Mouse (Mus musculus) forebrain, embryonic 15.5 days (tissue): ENCODE measurements around the gene Foxo1. TPM values are rescaled to one million over a fixed set of nuclear protein-coding genes. Genes with fewer than 3 reads are reported as not detected.

Experiments used
- ATAC-seq: fragments of 200-750 bp; cut with Nextera tagmentation; replicated peaks from 2 replicates; pipeline ENCODE4 v1.8.0; 2017; ENCODE audit warnings: mild to moderate bottlenecking, moderate TSS enrichment, moderate library complexity
- H3K27ac ChIP-seq: fragments of 300-500 bp; sonication (generic); replicated peaks from 2 replicates; pipeline ENCODE4 v1.5.1; 2015; ENCODE audit warnings: mild to moderate bottlenecking, inconsistent platforms
- H3K27me3 ChIP-seq: fragments of 300-500 bp; sonication (generic); 2 replicates; pipeline ENCODE4 v1.6.1; 2015; ENCODE audit warnings: inconsistent platforms
- H3K36me3 ChIP-seq: fragments of 300-500 bp; sonication (generic); 2 replicates; pipeline ENCODE4 v1.6.1; 2015; ENCODE audit warnings: mild to moderate bottlenecking, inconsistent platforms
- H3K4me1 ChIP-seq: fragments of 300-500 bp; sonication (generic); 2 replicates; pipeline ENCODE4 v1.6.1; 2015; ENCODE audit warnings: inconsistent platforms
- H3K4me2 ChIP-seq: fragments of 300-500 bp; sonication (generic); replicated peaks from 2 replicates; pipeline ENCODE4 v1.6.1; 2015; ENCODE audit warnings: mild to moderate bottlenecking, inconsistent platforms
- H3K4me3 ChIP-seq: fragments of 300-500 bp; sonication (generic); 2 replicates; pipeline ENCODE4 v1.5.1; 2015; ENCODE audit warnings: mild to moderate bottlenecking, inconsistent platforms
- H3K9ac ChIP-seq: fragments of 300-500 bp; sonication (generic); replicated peaks from 2 replicates; pipeline ENCODE4 v1.6.1; 2015; ENCODE audit warnings: mild to moderate bottlenecking, inconsistent platforms
- H3K9me3 ChIP-seq: fragments of 300-500 bp; sonication (generic); 2 replicates; pipeline ENCODE4 v1.6.1; 2016; ENCODE audit warnings: inconsistent platforms
- WGBS: fragments of 180-500 bp; shearing (Covaris S2); methylation state at CpG from one replicate; pipeline ENCODE4 v1.1.7; 2015; ENCODE audit warnings: mixed read lengths; 5-methylcytosine and 5-hydroxymethylcytosine counted together
- polyA plus RNA-seq: library from polyadenylated mRNA; unstranded; fragments of >200 nt; fragmentation: Nextera tagmentation; extraction: Ambion mirVana; gene quantifications from 2 replicates; pipeline ENCODE4 v1.2.1, GENCODE M21; 2015

Foxo1 gene
- polyA plus RNA-seq, 1 experiment from 2014 or later: 3.8 TPM

DNA sequence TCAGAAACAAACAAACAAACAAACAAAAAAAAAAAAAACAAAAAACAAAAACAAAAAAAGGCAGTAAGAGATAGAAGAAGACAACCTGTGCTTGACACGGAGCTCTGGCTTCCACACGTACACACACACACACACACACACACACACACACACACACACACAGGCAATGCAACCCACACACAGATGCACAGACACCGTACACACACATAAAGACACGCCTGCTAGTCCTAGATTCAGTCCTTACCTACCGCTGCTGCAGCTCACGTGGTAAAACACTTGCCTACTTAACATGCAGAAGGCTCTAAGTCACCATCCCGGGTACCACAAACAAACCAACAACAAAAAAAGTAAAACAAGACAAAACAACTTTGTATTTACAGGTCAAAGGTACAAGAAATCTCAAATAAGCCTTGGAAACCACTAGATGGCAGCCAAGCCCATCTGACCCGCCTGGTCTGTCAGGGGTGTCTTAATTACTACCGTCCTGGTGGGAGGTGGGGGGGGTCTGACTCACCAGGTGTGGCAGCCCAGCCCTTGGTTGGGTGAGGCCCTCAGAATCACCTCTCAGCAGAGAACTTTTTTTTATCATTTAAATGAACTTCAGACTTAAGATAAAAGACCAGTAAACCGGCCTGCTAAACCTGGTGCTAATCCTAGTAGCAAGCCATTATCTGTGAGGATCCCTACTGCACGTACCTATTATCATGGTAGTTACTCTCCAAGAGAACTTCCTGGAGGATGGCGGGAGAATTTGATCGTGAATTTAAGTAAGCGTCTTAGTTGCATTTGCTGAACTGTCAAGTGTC, 14.3 kb upstream of the Foxo1 start:
- H3K4me2 ChIP-seq: no peak overlapping the region
- no peak overlapping the region for H3K27ac ChIP-seq
- WGBS: 18% methylated on average over 14 of the region's 14 CpGs
- H3K36me3 ChIP-seq: no peaks in the 10 kb centered on the region
- ATAC-seq: no peak
- no peak overlapping the region for H3K4me3 ChIP-seq
- H3K9ac ChIP-seq: no peak overlapping the region
- H3K27me3 ChIP-seq: no peaks in the 10 kb centered on the region
- H3K9me3 ChIP-seq: no peaks in the 10 kb centered on the region
- peaks cover 6% of the 10 kb centered on the region for H3K4me1 ChIP-seq

DNA sequence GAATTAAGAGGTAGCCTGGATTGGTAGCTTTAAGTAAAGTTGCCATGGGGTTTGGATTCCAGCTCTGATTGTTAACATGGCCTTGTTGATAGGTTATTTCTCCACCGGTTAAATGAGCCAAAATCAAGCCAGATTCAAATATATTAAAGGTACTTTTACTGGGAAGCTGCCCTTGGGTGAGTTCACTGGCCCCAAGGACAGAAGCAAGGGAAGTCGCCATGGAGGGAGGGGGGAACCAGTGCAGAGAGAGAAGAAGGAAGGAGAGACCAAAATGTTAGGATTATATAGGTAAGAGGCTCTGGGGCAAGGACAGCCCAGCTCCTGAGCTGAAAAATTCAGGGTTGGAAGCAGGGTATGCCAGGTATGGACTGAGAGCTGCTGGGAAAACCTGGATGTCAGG, 13.6 kb upstream of the Foxo1 start:
- Histone ChIP-seq H3K27me3 (no peaks in the 10 kb centered on the region), H3K4me1 (peaks cover 6% of the 10 kb centered on the region), H3K36me3 (no peaks in the 10 kb centered on the region), H3K27ac (no peak overlapping the region), H3K4me3 (no peak overlapping the region), H3K4me2 (no peak overlapping the region), H3K9ac (no peak overlapping the region), H3K9me3 (no peaks in the 10 kb centered on the region)
- ATAC-seq: no peak
- 13% methylated on average over 2 of the region's 2 CpGs for WGBS

DNA sequence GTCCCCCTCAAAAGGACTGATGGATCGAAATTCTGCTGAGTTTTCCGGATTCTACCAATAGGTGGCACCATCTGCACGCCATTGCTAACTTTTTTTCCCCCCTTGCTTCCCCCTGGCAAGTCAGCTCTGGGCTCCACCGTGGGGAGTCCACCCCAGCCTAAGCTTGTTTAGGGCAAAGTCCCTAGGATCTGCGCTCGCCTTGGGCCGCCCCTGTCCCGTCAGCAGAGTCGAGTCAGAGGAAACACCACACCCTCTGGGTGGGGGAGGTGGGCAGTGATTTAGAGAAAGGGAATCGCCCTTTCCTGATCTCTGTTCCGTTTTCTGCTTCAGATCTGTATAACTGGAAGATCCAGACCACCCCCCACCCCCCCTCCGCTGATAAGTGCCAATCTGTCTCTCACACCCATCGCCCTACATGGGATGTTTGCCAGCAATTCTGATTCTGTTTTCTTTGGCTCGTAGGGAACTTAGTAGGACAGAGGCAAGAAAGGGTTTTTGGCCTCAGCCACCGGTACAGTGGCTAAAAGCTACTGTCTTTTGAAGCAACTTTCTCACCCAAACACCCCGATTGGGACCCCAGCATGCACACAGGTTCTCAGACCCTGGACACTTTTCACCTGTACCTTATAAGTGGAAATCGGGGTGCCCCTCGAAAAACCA, 10.2 kb upstream of the Foxo1 start:
- H3K4me3 ChIP-seq: peak overlapping the region; percentile 26
- WGBS: 11% methylated on average over 18 of the region's 18 CpGs
- peak overlapping the region; percentile 48 for H3K4me2 ChIP-seq
- H3K27ac ChIP-seq: no peak overlapping the region
- peak overlapping the region; percentile 16; the same call in 1 of the 2 replicates for H3K9ac ChIP-seq
- H3K27me3 ChIP-seq: no peaks in the 10 kb centered on the region
- peaks cover 10% of the 10 kb centered on the region for H3K4me1 ChIP-seq
- ATAC-seq: peak; percentile 75
- H3K36me3 ChIP-seq: no peaks in the 10 kb centered on the region
- no peaks in the 10 kb centered on the region for H3K9me3 ChIP-seq

DNA sequence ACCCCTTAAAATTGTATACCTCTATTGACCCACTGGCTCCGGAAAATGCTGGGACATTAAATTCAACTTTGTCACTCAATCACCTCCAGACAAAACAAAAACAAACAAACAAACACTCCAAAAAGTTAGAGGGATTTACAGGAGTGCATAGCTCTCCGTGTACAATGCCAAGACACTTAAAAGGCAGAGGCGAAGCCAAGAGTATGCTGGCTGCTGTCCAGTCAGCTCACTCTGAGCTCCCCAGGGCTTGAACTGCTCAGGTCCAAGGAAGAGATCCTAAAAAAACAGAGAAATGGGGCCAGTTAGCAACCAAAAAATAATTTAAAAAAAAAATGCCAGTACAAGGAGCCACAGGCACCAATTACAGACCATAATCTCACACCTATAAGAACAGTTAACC, 9.6 kb upstream of the Foxo1 start:
- Histone ChIP-seq H3K4me1 (peaks cover 13% of the 10 kb centered on the region), H3K27ac (no peak overlapping the region), H3K27me3 (no peaks in the 10 kb centered on the region), H3K36me3 (no peaks in the 10 kb centered on the region), H3K9me3 (no peaks in the 10 kb centered on the region), H3K4me2 (no peak overlapping the region), H3K9ac (no peak overlapping the region), H3K4me3 (no peak overlapping the region)
- 26% methylated on average over 3 of the region's 3 CpGs for WGBS
- ATAC-seq: no peak

DNA sequence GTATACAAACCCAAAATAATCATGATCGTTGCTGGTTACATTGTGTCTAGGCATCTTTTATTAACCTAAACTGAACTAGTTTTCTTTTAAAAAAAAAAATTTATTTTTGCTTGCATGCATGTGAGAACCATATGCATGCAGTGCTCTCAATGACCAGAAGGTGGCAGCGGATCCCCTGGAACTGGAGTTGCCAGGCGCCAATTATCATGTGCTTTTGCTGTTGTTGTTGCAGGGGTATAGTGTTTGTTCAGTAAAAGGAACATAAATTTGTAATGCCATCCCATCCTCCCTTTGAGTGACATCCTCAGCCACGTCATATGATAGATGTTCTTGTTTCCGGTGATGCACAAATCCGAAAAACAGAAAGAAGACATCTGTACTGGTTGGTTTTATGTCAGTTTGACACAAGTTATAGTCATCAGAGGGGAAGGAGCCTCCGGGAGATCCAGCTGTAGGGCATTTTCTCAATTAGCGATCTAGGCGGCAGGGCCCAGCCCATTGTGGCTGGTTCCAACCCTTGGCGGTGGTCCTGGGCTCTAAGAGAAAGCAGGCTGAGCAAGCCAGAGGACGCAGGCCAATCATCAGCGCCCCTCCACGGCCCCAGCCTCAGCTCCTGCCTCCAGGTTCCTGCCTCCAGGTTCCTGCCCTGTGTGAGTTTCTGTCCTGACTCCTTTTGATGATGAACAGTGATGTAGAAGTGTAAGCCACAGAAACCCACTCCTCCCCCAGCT, 5.5 kb upstream of the Foxo1 start:
- Histone ChIP-seq H3K9me3 (no peaks in the 10 kb centered on the region), H3K9ac (no peak overlapping the region), H3K36me3 (no peaks in the 10 kb centered on the region), H3K4me1 (peaks cover 27% of the 10 kb centered on the region), H3K27me3 (peaks cover 17% of the 10 kb centered on the region; the same call in 1 of the 2 replicates), H3K4me3 (no peak overlapping the region), H3K27ac (no peak overlapping the region), H3K4me2 (no peak overlapping the region)
- 33% methylated on average over 13 of the region's 13 CpGs for WGBS
- peak; percentile 57 for ATAC-seq

DNA sequence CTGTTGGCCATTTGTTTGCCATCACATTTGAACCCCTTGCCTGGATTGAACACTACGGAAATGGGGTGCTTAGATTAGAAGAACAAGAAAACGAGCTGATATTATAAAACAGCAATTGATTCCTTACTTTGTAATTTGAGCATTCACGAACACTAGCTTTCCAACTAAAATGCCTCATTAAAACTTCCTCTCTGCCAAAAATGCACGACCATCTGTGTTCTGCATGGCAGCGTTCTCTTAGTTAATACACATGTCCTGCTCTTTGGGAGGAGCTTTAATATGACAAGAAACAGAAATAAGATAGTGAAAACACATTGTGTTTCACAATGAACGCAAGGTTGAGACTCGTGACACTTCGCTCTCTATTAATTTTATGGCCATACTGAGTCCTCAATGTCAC, 3.8 kb upstream of the Foxo1 start:
- H3K27ac ChIP-seq: peak overlapping the region; percentile 71
- no peaks in the 10 kb centered on the region for H3K36me3 ChIP-seq
- 54% methylated on average over 8 of the region's 8 CpGs for WGBS
- peaks cover 32% of the 10 kb centered on the region for H3K4me1 ChIP-seq
- no peaks in the 10 kb centered on the region for H3K9me3 ChIP-seq
- no peak overlapping the region; the same call in 1 of the 2 replicates for H3K4me2 ChIP-seq
- no peak overlapping the region for H3K4me3 ChIP-seq
- ATAC-seq: no peak
- no peak overlapping the region for H3K9ac ChIP-seq
- H3K27me3 ChIP-seq: peaks cover 24% of the 10 kb centered on the region; the same call in 1 of the 2 replicates

DNA sequence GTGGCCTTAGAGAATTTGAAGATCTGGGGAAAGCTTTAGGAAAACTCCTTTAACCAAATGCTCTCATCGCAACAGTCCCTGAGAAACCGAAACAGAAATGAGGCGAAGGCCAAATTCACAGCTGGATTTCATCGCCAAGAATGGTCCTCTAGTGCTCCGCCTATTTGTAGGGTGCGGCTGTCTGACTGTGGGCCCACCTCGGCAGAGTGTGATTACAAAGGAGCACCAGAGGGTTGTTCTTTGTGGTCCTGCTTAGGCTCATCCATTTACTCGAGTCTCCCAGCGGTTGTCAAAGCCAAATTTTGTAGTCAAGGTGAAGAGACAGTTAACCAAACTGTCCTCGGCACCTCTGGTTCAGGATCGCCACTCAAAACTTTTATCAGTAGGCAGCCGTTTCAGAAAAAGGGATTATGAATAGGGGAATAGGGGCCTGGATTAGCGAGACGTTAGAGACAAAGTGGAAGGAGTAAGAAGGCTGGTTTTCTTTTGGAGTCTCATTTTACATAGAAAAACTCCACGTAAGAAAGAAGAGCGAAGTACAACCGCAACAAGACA, 1.5 kb upstream of the Foxo1 start:
- Histone ChIP-seq H3K27me3 (peaks cover 36% of the 10 kb centered on the region), H3K36me3 (no peaks in the 10 kb centered on the region), H3K9me3 (no peaks in the 10 kb centered on the region), H3K9ac (no peak overlapping the region), H3K4me1 (peaks cover 40% of the 10 kb centered on the region), H3K27ac (no peak overlapping the region), H3K4me3 (peak overlapping the region; percentile 94; the same call in 1 of the 2 replicates), H3K4me2 (peak overlapping the region; percentile 92; the same call in 1 of the 2 replicates)
- 10% methylated on average over 17 of the region's 17 CpGs for WGBS
- no peak for ATAC-seq

DNA sequence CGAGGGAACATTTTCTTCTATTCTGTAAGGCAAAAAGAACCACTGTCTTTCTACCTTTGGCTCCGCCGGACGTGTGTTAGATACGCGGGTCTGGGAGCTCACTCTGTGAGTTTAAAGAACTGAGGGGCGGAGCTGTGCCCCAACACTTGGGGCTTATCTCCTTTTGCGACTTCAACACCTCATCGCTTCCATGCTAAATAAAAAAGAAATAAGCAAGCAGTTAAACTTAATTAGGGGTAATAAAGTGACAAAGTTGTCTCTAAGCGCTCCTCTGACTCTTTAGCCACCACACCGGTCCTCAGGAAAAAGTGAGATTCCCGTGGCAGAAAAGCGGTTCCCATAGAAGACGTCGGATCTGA, 864 bp upstream of the Foxo1 start:
- H3K27ac ChIP-seq: no peak overlapping the region
- no peak for ATAC-seq
- 2% methylated on average over 15 of the region's 15 CpGs for WGBS
- no peaks in the 10 kb centered on the region for H3K36me3 ChIP-seq
- peak overlapping the region; percentile 94 for H3K4me3 ChIP-seq
- peak overlapping the region; percentile 61 for H3K9ac ChIP-seq
- H3K4me2 ChIP-seq: peak overlapping the region; percentile 92
- peaks cover 40% of the 10 kb centered on the region for H3K4me1 ChIP-seq
- peaks cover 36% of the 10 kb centered on the region for H3K27me3 ChIP-seq
- H3K9me3 ChIP-seq: no peaks in the 10 kb centered on the region

DNA sequence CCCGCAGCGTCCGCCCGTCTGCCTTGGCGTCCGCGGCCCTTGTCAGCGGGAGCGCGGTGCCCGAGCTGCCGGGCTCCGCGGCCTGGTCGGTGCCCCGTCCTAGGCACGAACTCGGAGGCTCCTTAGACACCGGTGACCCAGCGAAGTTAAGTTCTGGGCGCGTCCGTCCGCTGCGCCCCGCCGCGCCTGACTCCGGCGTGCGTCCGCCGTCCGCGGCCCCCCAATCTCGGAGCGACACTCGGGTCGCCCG, 276 bp downstream of the Foxo1 start:
- no peaks in the 10 kb centered on the region for H3K36me3 ChIP-seq
- H3K27ac ChIP-seq: peak overlapping the region; percentile 42; the same call in 1 of the 2 replicates
- peak overlapping the region; percentile 49 for H3K9ac ChIP-seq
- no peaks in the 10 kb centered on the region for H3K9me3 ChIP-seq
- 0% methylated on average over 40 of the region's 40 CpGs for WGBS
- peak overlapping the region; percentile 94 for H3K4me3 ChIP-seq
- no peak for ATAC-seq
- H3K4me2 ChIP-seq: peak overlapping the region; percentile 92
- H3K27me3 ChIP-seq: peaks cover 36% of the 10 kb centered on the region
- peaks cover 34% of the 10 kb centered on the region for H3K4me1 ChIP-seq

DNA sequence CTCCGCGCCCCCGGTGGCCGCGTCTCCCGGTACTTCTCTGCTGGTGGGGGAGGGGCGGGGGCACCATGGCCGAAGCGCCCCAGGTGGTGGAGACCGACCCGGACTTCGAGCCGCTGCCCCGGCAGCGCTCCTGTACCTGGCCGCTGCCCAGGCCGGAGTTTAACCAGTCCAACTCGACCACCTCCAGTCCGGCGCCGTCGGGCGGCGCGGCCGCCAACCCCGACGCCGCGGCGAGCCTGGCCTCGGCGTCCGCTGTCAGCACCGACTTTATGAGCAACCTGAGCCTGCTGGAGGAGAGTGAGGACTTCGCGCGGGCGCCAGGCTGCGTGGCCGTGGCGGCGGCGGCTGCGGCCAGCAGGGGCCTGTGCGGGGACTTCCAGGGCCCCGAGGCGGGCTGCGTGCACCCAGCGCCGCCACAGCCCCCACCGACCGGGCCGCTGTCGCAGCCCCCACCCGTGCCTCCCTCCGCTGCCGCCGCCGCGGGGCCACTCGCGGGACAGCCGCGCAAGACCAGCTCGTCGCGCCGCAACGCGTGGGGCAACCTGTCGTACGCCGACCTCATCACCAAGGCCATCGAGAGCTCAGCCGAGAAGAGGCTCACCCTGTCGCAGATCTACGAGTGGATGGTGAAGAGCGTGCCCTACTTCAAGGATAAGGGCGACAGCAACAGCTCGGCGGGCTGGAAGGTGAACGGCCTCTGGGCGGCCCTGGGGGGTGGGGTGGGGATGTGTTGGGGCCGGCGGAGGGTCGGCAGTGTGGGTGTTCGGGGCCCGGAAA, 789 bp downstream of the Foxo1 start:
- H3K27me3 ChIP-seq: peaks cover 36% of the 10 kb centered on the region

DNA sequence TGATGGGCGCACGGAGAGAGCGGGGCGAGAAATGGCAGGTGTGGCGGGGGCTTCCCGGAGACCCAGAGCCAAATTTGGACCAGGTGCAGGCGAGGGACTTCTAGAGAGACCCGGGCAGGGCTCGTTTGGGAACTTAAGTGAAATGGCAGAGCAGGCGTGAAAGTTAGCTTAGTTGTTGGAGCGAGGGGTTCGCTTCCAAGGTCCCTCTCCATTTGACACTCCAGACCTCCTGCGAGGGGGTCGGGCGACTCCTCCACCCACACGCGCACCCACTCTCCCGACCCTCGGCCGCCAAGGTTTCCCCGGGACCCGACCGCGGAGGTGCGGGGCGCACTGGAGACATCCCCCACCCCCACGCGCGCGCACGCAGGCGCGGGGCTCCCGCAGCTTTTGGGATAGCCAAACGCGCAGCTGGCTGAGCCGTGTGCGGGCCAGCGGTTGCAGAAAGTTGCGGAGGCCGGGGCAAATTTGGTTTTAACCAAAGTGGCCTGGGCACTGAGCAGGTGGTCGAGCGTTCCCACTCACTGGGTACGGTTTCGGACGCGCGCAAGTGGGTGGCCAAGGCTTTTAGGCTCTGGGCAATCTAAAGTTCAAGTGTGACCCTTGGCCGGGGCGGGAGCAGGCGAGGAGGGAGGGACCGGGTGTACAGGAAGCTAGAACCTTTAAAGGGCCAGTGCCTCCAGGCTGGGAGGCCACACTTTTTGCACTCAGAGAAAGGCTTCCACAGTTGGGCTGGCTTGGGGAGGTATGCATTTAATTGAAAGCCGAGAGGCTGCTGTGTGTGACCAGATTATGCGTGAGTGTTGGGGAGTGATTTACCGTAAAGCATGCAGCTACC, 1.6 kb downstream of the Foxo1 start:
- no peak overlapping the region for H3K27ac ChIP-seq
- peak overlapping the region; percentile 49 for H3K9ac ChIP-seq
- H3K27me3 ChIP-seq: peaks cover 36% of the 10 kb centered on the region
- H3K4me2 ChIP-seq: peak overlapping the region; percentile 92
- H3K4me3 ChIP-seq: peak overlapping the region; percentile 94
- H3K4me1 ChIP-seq: peaks cover 25% of the 10 kb centered on the region
- 1% methylated on average over 55 of the region's 55 CpGs for WGBS
- H3K36me3 ChIP-seq: no peaks in the 10 kb centered on the region
- no peaks in the 10 kb centered on the region for H3K9me3 ChIP-seq
- ATAC-seq: no peak

More for the DNA sequence above, 789 bp downstream of the Foxo1 start:
- peak overlapping the region; percentile 49 for H3K9ac ChIP-seq
- no peaks in the 10 kb centered on the region for H3K9me3 ChIP-seq
- H3K4me1 ChIP-seq: peaks cover 29% of the 10 kb centered on the region
- ATAC-seq: peak; percentile 17; the same call in 1 of the 2 replicates
- WGBS: under 1% methylated on average over 82 of the region's 89 CpGs
- H3K27ac ChIP-seq: peak overlapping the region; percentile 42; the same call in 1 of the 2 replicates
- H3K4me3 ChIP-seq: peak overlapping the region; percentile 94
- H3K36me3 ChIP-seq: no peaks in the 10 kb centered on the region
- peak overlapping the region; percentile 92 for H3K4me2 ChIP-seq
